Mouse (Mus musculus) embryonic fibroblast, embryonic 13.5 days (primary cell): ENCODE data around the gene Spen. TPM values are rescaled to one million over a fixed set of nuclear protein-coding genes. Genes with fewer than 3 reads are reported as not detected.
A peak's percentile ranks its signal among the peaks of the same experiment; 100 is the strongest.
"Not testable (repeated sequence)": the region's sequence is repeated elsewhere in the genome, so short reads cannot be mapped to it uniquely, and the experiment has no call there.

Experiments used
- H3K27ac ChIP-seq: 2 replicates; pipeline ENCODE4 v1.5.1; 2012; ENCODE audit warnings: low read length, control low read depth, inconsistent platforms; ENCODE audit not compliant: insufficient read depth
- H3K4me1 ChIP-seq: 2 replicates; pipeline ENCODE4 v1.6.1; 2011; ENCODE audit warnings: low read length; ENCODE audit not compliant: control insufficient read depth, insufficient read depth
- H3K4me3 ChIP-seq: 2 replicates; pipeline ENCODE4 v1.5.1; 2011; ENCODE audit warnings: mild to moderate bottlenecking, control low read depth, low read length; ENCODE audit not compliant: insufficient read depth
- CTCF ChIP-seq: IDR thresholded peaks from 2 replicates; pipeline ENCODE4 v1.5.1; 2011; ENCODE audit warnings: mild to moderate bottlenecking, control low read depth, low read length, moderate library complexity, borderline replicate concordance; ENCODE audit not compliant: insufficient read depth
- POLR2A ChIP-seq: IDR thresholded peaks from 2 replicates; pipeline ENCODE4 v1.6.1; 2011; ENCODE audit warnings: low read depth, mild to moderate bottlenecking, control low read depth, low read length, moderate library complexity
- polyA plus RNA-seq: library from polyadenylated mRNA; stranded (reverse); fragments of >200 nt; gene quantifications from 2 replicates; pipeline ENCODE4 v1.2.4, GENCODE M21; 2011; ENCODE audit warnings: low read depth; ENCODE audit not compliant: missing spikeins, insufficient read length

The Spen gene
- polyA plus RNA-seq, 1 experiment = 21.2 TPM

- Histone ChIP-seq H3K4me3 (peak overlapping the region; percentile 23), H3K27ac (peak overlapping the region; percentile 93), H3K4me1 (peaks cover 13% of the 10 kb centered on the region; the same call in 1 of the 2 replicates)
- TF ChIP-seq CTCF = peak; percentile 86
- no peak for TF ChIP-seq POLR2A
Observed at GRCm38 (mm10) chr4:141559898-141560263, 21.5 kb upstream of the Spen start.

DNA sequence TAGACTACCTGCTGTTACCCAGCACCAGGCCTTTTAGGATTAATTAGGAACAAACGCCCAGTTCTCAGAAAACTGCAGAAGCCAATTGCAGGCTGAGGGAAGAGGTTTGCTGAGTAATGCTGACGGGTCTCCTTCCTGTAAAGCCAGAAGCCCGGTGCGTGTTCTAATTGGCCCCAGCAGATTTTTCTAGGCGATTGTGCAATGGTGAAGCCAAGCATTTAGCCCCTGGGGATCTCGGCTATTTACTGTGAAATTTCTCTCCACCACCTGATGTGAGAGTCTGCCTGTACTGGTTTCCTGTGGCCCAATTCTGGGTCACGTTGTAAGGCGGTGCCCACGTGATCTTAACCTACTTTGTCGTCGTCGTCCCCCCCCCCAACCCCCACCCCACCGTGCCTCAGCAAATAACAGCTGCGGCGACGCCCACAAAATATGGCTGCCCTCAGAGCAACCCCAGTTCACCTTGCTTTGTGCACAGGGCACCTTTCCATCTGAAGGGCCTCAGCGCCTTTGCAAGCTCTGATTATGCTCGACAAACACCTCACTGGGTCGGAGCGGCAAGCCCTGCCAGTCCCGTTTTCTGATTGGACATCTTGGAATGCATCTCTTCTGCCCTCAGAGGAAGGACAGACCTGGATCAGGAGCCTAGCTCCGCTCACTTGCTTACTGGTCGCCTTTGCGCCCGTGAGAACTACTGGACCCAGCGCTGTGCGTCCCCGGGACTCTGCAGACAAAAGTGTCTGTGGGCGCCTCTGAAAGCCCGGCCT is 20.9 kb upstream of the Spen start:
- TF ChIP-seq CTCF = no peak
- TF ChIP-seq POLR2A = peak; percentile 52; the same call in 1 of the 2 replicates
- Histone ChIP-seq H3K27ac (peak overlapping the region; percentile 93), H3K4me3 (peak overlapping the region; percentile 23), H3K4me1 (peaks cover 9% of the 10 kb centered on the region; the same call in 1 of the 2 replicates)

DNA sequence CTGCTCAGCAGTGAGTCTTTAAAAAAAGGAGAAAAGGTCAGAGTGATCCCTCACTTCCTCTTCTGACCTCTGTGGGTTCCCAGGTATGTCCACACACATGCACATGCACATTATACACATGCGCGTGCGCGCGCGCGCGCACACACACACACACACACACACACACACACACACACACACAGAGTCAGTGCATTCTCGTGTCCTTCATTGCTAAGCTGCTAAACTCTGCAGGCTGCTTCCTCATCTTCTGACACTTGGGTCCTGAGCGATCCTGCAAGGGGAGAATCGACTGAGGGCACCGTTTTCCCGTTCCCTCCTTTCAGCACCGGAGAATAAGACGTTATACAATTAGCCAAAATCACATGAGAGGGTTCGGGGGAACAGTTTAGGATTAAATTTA is 20.3 kb upstream of the Spen start:
- Histone ChIP-seq H3K4me3 (peak overlapping the region; percentile 3; the same call in 1 of the 2 replicates), H3K27ac (peak overlapping the region; percentile 93), H3K4me1 (peaks cover 8% of the 10 kb centered on the region; the same call in 1 of the 2 replicates)
- no peak for TF ChIP-seq CTCF
- TF ChIP-seq POLR2A = peak; percentile 35; the same call in 1 of the 2 replicates

DNA sequence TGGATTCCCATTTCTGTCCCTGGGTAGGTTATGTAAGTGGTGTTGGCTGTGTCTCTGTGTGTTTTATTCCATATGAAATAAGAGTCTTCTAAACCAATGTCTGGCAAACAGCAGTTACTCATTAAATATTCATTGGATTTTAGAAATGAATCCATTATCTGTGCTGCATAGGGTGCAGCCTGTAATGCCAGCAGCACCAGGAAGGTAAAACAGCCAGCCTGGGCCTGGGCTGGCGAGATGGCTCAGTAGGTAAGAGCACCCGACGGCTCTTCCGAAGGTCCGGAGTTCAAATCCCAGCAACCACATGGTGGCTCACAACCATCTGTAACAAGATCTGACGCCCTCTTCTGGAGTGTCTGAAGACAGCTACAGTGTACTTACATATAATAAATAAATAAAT is 17.8 kb upstream of the Spen start:
- H3K4me3 ChIP-seq, H3K4me1 ChIP-seq, H3K27ac ChIP-seq: not testable (repeated sequence)

DNA sequence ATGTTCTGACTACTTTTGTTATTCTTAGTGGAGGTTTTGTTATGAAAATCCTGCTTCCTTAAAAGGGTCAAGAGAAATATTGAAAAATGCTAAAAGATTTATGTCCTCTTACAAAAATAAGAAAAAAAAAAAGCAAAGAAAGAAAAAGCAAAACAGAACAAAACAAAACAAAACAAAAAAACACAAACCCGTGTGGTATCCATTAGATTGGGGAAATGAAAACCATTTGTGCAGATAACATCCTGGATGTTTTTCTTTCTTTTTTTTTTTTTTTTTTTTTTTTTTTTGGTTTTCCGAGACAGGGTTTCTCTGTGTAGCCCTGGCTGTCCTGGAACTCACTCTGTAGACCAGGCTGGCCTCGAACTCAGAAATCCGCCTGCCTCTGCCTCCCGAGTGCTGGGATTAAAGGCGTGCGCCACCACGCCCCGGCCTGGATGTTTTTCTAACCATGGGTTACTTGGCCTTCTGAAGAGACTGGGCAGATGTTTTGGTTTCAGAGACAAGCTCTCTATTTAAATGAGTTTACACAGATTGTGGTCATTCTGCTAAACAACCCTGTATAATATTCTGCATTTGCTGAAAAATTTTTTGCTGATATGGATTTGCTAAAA is 16.0 kb upstream of the Spen start:
- not testable (repeated sequence) for H3K4me3 ChIP-seq, H3K4me1 ChIP-seq, H3K27ac ChIP-seq

GRCm38 (mm10) chr4:141552484-141552883 is 14.1 kb upstream of the Spen start:
- Histone ChIP-seq H3K4me3 (peak overlapping the region; percentile 15; the same call in 1 of the 2 replicates), H3K27ac (peak overlapping the region; percentile 44), H3K4me1 (peaks cover 2% of the 10 kb centered on the region; the same call in 1 of the 2 replicates)
- peak; percentile 57 for TF ChIP-seq POLR2A
- TF ChIP-seq CTCF = no peak

- Histone ChIP-seq H3K27ac (peak overlapping the region; percentile 100), H3K4me1 (peaks cover 2% of the 10 kb centered on the region; the same call in 1 of the 2 replicates), H3K4me3 (peak overlapping the region; percentile 88)
- TF ChIP-seq CTCF (no peak), POLR2A (no peak)
Observed at GRCm38 (mm10) chr4:141547299-141547698, 8.9 kb upstream of the Spen start.

GRCm38 (mm10) chr4:141546334-141547200 is 8.2 kb upstream of the Spen start:
- no peak for TF ChIP-seq CTCF
- TF ChIP-seq POLR2A = peak; percentile 83
- H3K27ac ChIP-seq = peak overlapping the region; percentile 100
- H3K4me1 ChIP-seq = no peaks in the 10 kb centered on the region
- H3K4me3 ChIP-seq = peak overlapping the region; percentile 88

DNA sequence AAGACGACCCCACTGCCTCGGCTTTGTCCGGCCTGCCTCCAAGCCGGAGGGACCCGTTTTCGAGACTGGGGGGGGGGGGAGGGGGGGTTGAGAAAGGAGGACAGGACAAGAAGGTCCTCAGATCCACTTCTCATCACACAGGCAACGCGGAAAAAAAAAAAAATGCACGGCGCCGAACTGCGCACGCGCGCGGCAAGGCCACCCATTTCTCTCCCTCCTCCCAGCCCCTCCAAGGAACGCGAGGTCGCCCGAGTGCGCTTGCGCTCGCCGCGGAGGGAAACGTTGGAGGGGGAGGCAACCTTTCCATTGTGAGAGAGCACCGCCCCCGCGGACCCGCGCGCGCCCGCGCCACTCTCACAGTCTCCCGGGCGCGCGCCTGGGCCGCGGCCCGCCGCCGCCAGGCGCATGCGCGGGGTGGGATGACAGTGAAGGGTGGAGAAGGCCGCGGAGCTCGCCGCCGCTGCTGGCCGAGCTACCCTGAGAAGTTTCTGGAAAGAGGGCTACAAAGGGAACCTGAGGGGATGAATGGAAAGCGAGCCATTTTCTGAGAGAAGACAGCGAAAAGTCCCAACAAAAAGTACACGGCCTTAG is 7.4 kb upstream of the Spen start:
- H3K4me1 ChIP-seq = no peaks in the 10 kb centered on the region
- TF ChIP-seq CTCF (no peak), POLR2A (peak; percentile 63)
- peak overlapping the region; percentile 88 for H3K4me3 ChIP-seq

DNA sequence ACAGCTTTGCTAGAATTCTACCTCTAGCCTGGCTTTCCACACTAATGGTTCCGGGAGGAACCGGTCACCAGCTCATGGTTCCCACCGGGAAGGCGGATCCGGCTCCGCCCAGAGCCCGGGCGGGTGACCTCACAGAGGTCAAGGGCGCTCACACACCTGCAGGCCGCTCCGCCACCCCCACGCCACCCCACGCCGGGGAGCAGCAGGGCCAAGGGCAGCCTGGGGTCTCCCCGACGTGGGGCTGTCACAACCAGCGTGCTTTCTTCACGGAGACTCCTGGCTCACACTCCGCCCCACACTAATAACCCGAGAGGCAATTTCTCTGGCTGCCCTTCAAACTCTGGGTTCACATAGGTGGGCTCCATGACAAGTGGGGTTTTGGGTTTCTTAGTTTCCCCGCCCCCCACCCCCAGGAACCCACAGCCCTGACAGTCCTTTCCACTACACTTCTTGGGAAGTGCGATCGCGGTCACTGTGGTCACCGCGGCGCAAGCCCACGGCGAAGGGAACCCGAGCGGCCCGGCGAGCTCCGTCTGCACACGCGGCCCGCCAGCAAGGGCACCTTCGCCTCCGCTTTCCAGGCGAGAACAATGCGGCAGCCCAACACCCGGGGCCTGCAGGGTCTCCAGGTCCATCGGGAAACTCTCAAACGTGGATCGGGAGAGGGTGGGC is 6.8 kb upstream of the Spen start:
- Histone ChIP-seq H3K27ac (peak overlapping the region; percentile 92), H3K4me3 (peak overlapping the region; percentile 61), H3K4me1 (peaks cover under 1% of the 10 kb centered on the region; the same call in 1 of the 2 replicates)
- TF ChIP-seq CTCF (no peak), POLR2A (0 out of 2 replicates have a peak, but pooled peaks have one; percentile 8)

More for the DNA sequence above, 7.4 kb upstream of the Spen start:
- peak overlapping the region; percentile 100 for H3K27ac ChIP-seq
